Mouse (Mus musculus) thymus, postnatal 4 days (tissue): ENCODE measurements around the gene Fstl3.

Experiments
- DNase-seq: peaks from one replicate; pipeline ENCODE4 v3.0.0; 2021

Gene Fstl3

GRCm38 (mm10) chr10:79762875-79763274 is 14.2 kb upstream of the Fstl3 start:
- no peak for DNase-seq

GRCm38 (mm10) chr10:79764234-79764633 is 12.8 kb upstream of the Fstl3 start:
- no peak for DNase-seq

- DNase-seq, result no peak
These were observed 11.8 kb upstream of the Fstl3 start for GRCm38 (mm10) chr10:79765228-79765745.

GRCm38 (mm10) chr10:79766001-79766507 is 11.0 kb upstream of the Fstl3 start:
- no peak for DNase-seq

GRCm38 (mm10) chr10:79766508-79767325 is 10.4 kb upstream of the Fstl3 start, which contains the start of gene Rnf126:
TSS of gene Rnf126 (minus strand) at chr10:79766952.
- peak; percentile 99 for DNase-seq

GRCm38 (mm10) chr10:79767372-79768244 is 9.5 kb upstream of the Fstl3 start:
- peak; percentile 82 for DNase-seq

- peak; percentile 86 for DNase-seq
These were observed 8.7 kb upstream of the Fstl3 start for GRCm38 (mm10) chr10:79768400-79768799.

- no peak for DNase-seq
These were observed 7.7 kb upstream of the Fstl3 start for GRCm38 (mm10) chr10:79769329-79769728.

- DNase-seq, result no peak
These were observed 4.8 kb upstream of the Fstl3 start for GRCm38 (mm10) chr10:79772320-79772719.

GRCm38 (mm10) chr10:79773208-79773607 is 3.9 kb upstream of the Fstl3 start:
- no peak for DNase-seq

- DNase-seq, result no peak
These were observed 2.4 kb upstream of the Fstl3 start for GRCm38 (mm10) chr10:79774486-79775279.

GRCm38 (mm10) chr10:79778006-79778405 is 934 bp downstream of the Fstl3 start:
- no peak for DNase-seq

GRCm38 (mm10) chr10:79779193-79779592 is 2.1 kb downstream of the Fstl3 start:
- no peak for DNase-seq

- peak; percentile 98 for DNase-seq
These were observed 3.0 kb downstream of the Fstl3 start for GRCm38 (mm10) chr10:79779784-79780663.

- DNase-seq, result peak; percentile 83
These were observed 3.6 kb downstream of the Fstl3 start for GRCm38 (mm10) chr10:79780664-79781015.

GRCm38 (mm10) chr10:79781139-79781538 is 4.1 kb downstream of the Fstl3 start:
- DNase-seq, result no peak

GRCm38 (mm10) chr10:79781956-79782355 is 4.9 kb downstream of the Fstl3 start:
- DNase-seq, result peak; percentile 72

GRCm38 (mm10) chr10:79783050-79783449 is 6.0 kb downstream of the Fstl3 start:
- no peak for DNase-seq

- peak; percentile 87 for DNase-seq
These were observed 7.1 kb downstream of the Fstl3 start for GRCm38 (mm10) chr10:79783920-79784800.

GRCm38 (mm10) chr10:79788386-79789158 is 11.5 kb downstream of the Fstl3 start:
- DNase-seq, result peak; percentile 90
